11 mouse cellular contexts compared by ENCODE assay signal in genomic region chr9:96696788-96697492, GRCm38 (mm10). TPM values are rescaled to one million over a fixed set of nuclear protein-coding genes. Genes with fewer than 3 reads are reported as not detected.
DNase-seq lines count a peak whose midpoint lies in the region; ATAC-seq and TF ChIP-seq lines count a peak whose summit lies in the region.
"Had no signal": no experiment of that assay in that cellular context is flagged by ENCODE, and none has a peak within 500 bp of the region (broad histone marks: within the 10 kb centered on the region; RNA-seq: fewer than 3 reads in every experiment).

No protein-coding gene starts in this region.

- H3K4me3 ChIP-seq in kidney, postnatal 0 days (replicated peaks; ENCODE audit: low read depth, low read length), result no peak overlapping the region
- H3K4me3 ChIP-seq in embryonic facial prominence, embryonic 10.5 days, result no peak overlapping the region
- H3K4me3 ChIP-seq in olfactory bulb, adult 2 months (ENCODE audit: insufficient read depth, low read depth, low read length), result no peak overlapping the region
- H3K4me3 ChIP-seq in liver, embryonic 12.5 days, result no peak overlapping the region

- H3K9me3 ChIP-seq in kidney, postnatal 0 days (replicated peaks; ENCODE audit: low read length), result no peaks in the 10 kb centered on the region
- peaks cover 11% of the 10 kb centered on the region for H3K9me3 ChIP-seq in embryonic facial prominence, embryonic 10.5 days
- peaks cover 7% of the 10 kb centered on the region; the same call in 1 of the 2 replicates for H3K9me3 ChIP-seq in liver, embryonic 12.5 days (replicated peaks)

- WGBS in kidney, postnatal 0 days, result 91% methylated on average over 14 of the region's 14 CpGs
- 86% methylated on average over 14 of the region's 14 CpGs for whole genome bisulfite sequencing in embryonic facial prominence, embryonic 10.5 days
- 71% methylated on average over 14 of the region's 14 CpGs for WGBS in olfactory bulb, adult 2 months
- 81% methylated on average over 14 of the region's 14 CpGs for WGBS in liver, embryonic 12.5 days (ENCODE audit: insufficient replicate concordance)

- H3K36me3 ChIP-seq in kidney, postnatal 0 days (ENCODE audit: insufficient read depth, low read length), result peaks cover 4% of the 10 kb centered on the region; the same call in 1 of the 2 replicates
- peaks cover 17% of the 10 kb centered on the region for H3K36me3 ChIP-seq in embryonic facial prominence, embryonic 10.5 days (replicated peaks)
- H3K36me3 ChIP-seq in liver, embryonic 12.5 days, result peaks cover 20% of the 10 kb centered on the region

- no peak for TF ChIP-seq POLR2A in olfactory bulb, adult 2 months (IDR thresholded peaks at IDR 0.05; ENCODE audit: insufficient read depth, low read depth, low read length)

- no peak overlapping the region for H3K9ac ChIP-seq in kidney, postnatal 0 days (ENCODE audit: low read depth, low read length)
- H3K9ac ChIP-seq in liver, embryonic 12.5 days, result no peak overlapping the region

- no peak for ATAC-seq in kidney, postnatal 0 days (replicated peaks; ENCODE audit: low FRiP score, low read depth)
- ATAC-seq in liver, embryonic 12.5 days, result no peak
- ATAC-seq: forebrain, embryonic 16.5 days had no signal

- H3K27me3 ChIP-seq in kidney, postnatal 0 days (ENCODE audit: insufficient read depth, low read length), result no peaks in the 10 kb centered on the region
- H3K27me3 ChIP-seq in embryonic facial prominence, embryonic 10.5 days (replicated peaks; ENCODE audit: low read depth, poor library complexity, severe bottlenecking), result no peaks in the 10 kb centered on the region
- H3K27me3 ChIP-seq in liver, embryonic 12.5 days (replicated peaks), result no peaks in the 10 kb centered on the region

- TF ChIP-seq CTCF in kidney, postnatal 0 days (IDR thresholded peaks at IDR 0.05; ENCODE audit: low read depth), result no peak
- TF ChIP-seq CTCF in olfactory bulb, adult 2 months (IDR thresholded peaks at IDR 0.05; ENCODE audit: insufficient read depth, low read depth, low read length), result no peak

- H3K27ac ChIP-seq in kidney, postnatal 0 days, result peak overlapping the region; percentile 69
- H3K27ac ChIP-seq in embryonic facial prominence, embryonic 10.5 days (replicated peaks), result peak overlapping the region; percentile 58; the same call in 1 of the 2 replicates
- peak overlapping the region; percentile 97 for H3K27ac ChIP-seq in olfactory bulb, adult 2 months (ENCODE audit: insufficient read depth, low read depth, low read length)
- no peak overlapping the region for H3K27ac ChIP-seq in liver, embryonic 12.5 days

- DNase-seq in cerebellum, postnatal 25 days, result peak; percentile 51 to 58
- no peak for DNase-seq in cerebellum, adult 11 months
- no peak for DNase-seq in kidney, postnatal 0 days (ENCODE audit: low spot score)
- no peak for DNase-seq in kidney, postnatal 4 days
- no peak for DNase-seq in embryonic facial prominence, embryonic 10.5 days (ENCODE audit: low spot score)
- no peak for DNase-seq in testis, postnatal 10 days (ENCODE audit: low spot score)
- DNase-seq: B cell, adult 2 months; lung, adult 2 months had no signal

- no peaks in the 10 kb centered on the region for H3K4me1 ChIP-seq in kidney, postnatal 0 days (replicated peaks; ENCODE audit: insufficient read depth, low read length)
- H3K4me1 ChIP-seq in embryonic facial prominence, embryonic 10.5 days, result no peaks in the 10 kb centered on the region
- peaks cover 21% of the 10 kb centered on the region for H3K4me1 ChIP-seq in olfactory bulb, adult 2 months (ENCODE audit: control insufficient read depth, insufficient read depth, low read length)
- 0 out of 2 replicates have a peak, but pooled peaks cover 5% of the 10 kb centered on the region for H3K4me1 ChIP-seq in liver, embryonic 12.5 days

- no peak overlapping the region for H3K4me2 ChIP-seq in kidney, postnatal 0 days (ENCODE audit: low read length)
- H3K4me2 ChIP-seq in liver, embryonic 12.5 days, result no peak overlapping the region

RNA-seq across cellular contexts. Expression of gene Zbtb38, which starts 55.7 kb away (rescaled TPM):
- polyA plus RNA-seq in kidney, postnatal 0 days (2015; fragmentation: Nextera tagmentation; extraction: Ambion mirVana), result 28.3 and 28.5 TPM in 2 replicates
- 8.4 and 8.6 TPM in 2 replicates for polyA plus RNA-seq in embryonic facial prominence, embryonic 10.5 days (2016; fragmentation: Nextera tagmentation; extraction: Ambion mirVana)
- polyA plus RNA-seq in olfactory bulb, adult 2 months (2012; ENCODE audit: insufficient read depth, insufficient read length, low replicate concordance, missing spikeins), result 74.3 TPM in 1 of 2 replicates, not detected in the other
- polyA plus RNA-seq in liver, embryonic 12.5 days (2016; fragmentation: Nextera tagmentation; extraction: Ambion mirVana), result 6.8 and 7.0 TPM in 2 replicates

Comparison
In these comparisons a context has a peak if more than half of its experiments do, and no peak if none do; other contexts are left out.
1. DNase-seq: peak in cerebellum, postnatal 25 days (2 of 2); none in cerebellum, adult 11 months (single experiment), kidney, postnatal 0 days (single experiment), kidney, postnatal 4 days (0 of 2), embryonic facial prominence, embryonic 10.5 days (single experiment) and testis, postnatal 10 days (single experiment).